ENCODE assay signal across 8 mouse cellular contexts in genomic region chr5:31295606-31296141, GRCm38 (mm10). TPM values are rescaled to one million over a fixed set of nuclear protein-coding genes. Genes with fewer than 3 reads are reported as not detected.
DNase-seq lines count a peak whose midpoint lies in the region; ATAC-seq and TF ChIP-seq lines count a peak whose summit lies in the region.

TSS of gene Fndc4 (minus strand) at chr5:31296080.

- peak within 1 kb of the TSS; percentile 82 for H3K27ac ChIP-seq in cortical plate, adult 2 months (ENCODE audit: insufficient read depth, low read length)
- no peak within 1 kb of the TSS for H3K27ac ChIP-seq in heart, embryonic 13.5 days (replicated peaks)
- peak within 1 kb of the TSS; percentile 51; the same call in 1 of the 2 replicates for H3K27ac ChIP-seq in lung, embryonic 14.5 days (ENCODE audit: low read depth)

- H3K4me1 ChIP-seq in cortical plate, adult 2 months (ENCODE audit: control insufficient read depth, insufficient read depth, low read length) = peaks cover 3% of the 10 kb centered on the region; the same call in 1 of the 2 replicates
- peaks cover 22% of the 10 kb centered on the region for H3K4me1 ChIP-seq in heart, embryonic 13.5 days
- H3K4me1 ChIP-seq in lung, embryonic 14.5 days (ENCODE audit: insufficient read depth) = no peaks in the 10 kb centered on the region; the same call in 1 of the 2 replicates

- under 1% methylated on average over 44 of the region's 46 CpGs for whole genome bisulfite sequencing in heart, embryonic 13.5 days
- 0% methylated on average over 37 of the region's 46 CpGs for WGBS in lung, embryonic 14.5 days

- H3K36me3 ChIP-seq in heart, embryonic 13.5 days = peaks cover 18% of the 10 kb centered on the region
- peaks cover 14% of the 10 kb centered on the region for H3K36me3 ChIP-seq in lung, embryonic 14.5 days (ENCODE audit: insufficient read depth)

- H3K9me3 ChIP-seq in heart, embryonic 13.5 days = no peaks in the 10 kb centered on the region
- no peaks in the 10 kb centered on the region for H3K9me3 ChIP-seq in lung, embryonic 14.5 days (ENCODE audit: low read depth, low read length)

- H3K9ac ChIP-seq in heart, embryonic 13.5 days = peak within 1 kb of the TSS; percentile 88
- peak within 1 kb of the TSS; percentile 92 for H3K9ac ChIP-seq in lung, embryonic 14.5 days

- H3K4me3 ChIP-seq in cortical plate, adult 2 months (ENCODE audit: insufficient read depth, low read length) = peak within 1 kb of the TSS; percentile 84
- H3K4me3 ChIP-seq in heart, embryonic 13.5 days = peak within 1 kb of the TSS; percentile 68
- H3K4me3 ChIP-seq in lung, embryonic 14.5 days (ENCODE audit: low read depth, low read length) = peak within 1 kb of the TSS; percentile 83

- peak within 1 kb of the TSS; percentile 96 for H3K4me2 ChIP-seq in heart, embryonic 13.5 days
- H3K4me2 ChIP-seq in lung, embryonic 14.5 days = peak within 1 kb of the TSS; percentile 86

- H3K27me3 ChIP-seq in heart, embryonic 13.5 days (replicated peaks) = peaks cover 11% of the 10 kb centered on the region; the same call in 1 of the 2 replicates
- no peaks in the 10 kb centered on the region for H3K27me3 ChIP-seq in lung, embryonic 14.5 days (ENCODE audit: insufficient read depth, low read length)

- no peak for DNase-seq in urinary bladder, adult 2 months (ENCODE audit: low spot score)
- no peak for DNase-seq in urinary bladder, postnatal 36 days (ENCODE audit: low spot score in 2 of 2)
- peak; percentile 70 to 76 for DNase-seq in kidney, postnatal 4 days
- DNase-seq in lung, embryonic 14.5 days = peak; percentile 74
- DNase-seq in right cerebral cortex, postnatal 10 days (ENCODE audit: low spot score in 2 of 2) = peak; percentile 80 to 83
- no peak for DNase-seq in spleen, postnatal 4 days (ENCODE audit: low spot score in 2 of 2)

- ATAC-seq in heart, embryonic 13.5 days (ENCODE audit: extremely low read depth, insufficient number of reproducible peaks, low FRiP score, low TSS enrichment) = 0 out of 2 replicates have a peak, but pooled peaks have one; percentile 34
- peak; percentile 73 for ATAC-seq in lung, embryonic 14.5 days (ENCODE audit: insufficient read depth)

- peak; percentile 38; the same call in 1 of the 2 replicates for TF ChIP-seq POLR2A in cortical plate, adult 2 months (IDR thresholded peaks at IDR 0.05; ENCODE audit: extremely low read depth, insufficient read depth, low read length)

- no peak for TF ChIP-seq CTCF in cortical plate, adult 2 months (IDR thresholded peaks at IDR 0.05; ENCODE audit: extremely low read depth, insufficient read depth, low read length)
- TF ChIP-seq CTCF in lung, embryonic 14.5 days (IDR thresholded peaks at IDR 0.05; ENCODE audit: low read depth) = no peak

RNA-seq across cellular contexts. Expression of gene Fndc4, which starts in this region (rescaled TPM):
- 14.7 and 17.6 TPM in 2 replicates for polyA plus RNA-seq in urinary bladder, adult 2 months (2012; rRNA removed)
- polyA plus RNA-seq in cortical plate, adult 2 months (2012; rRNA removed) = 172 and 184 TPM in 2 replicates
- polyA plus RNA-seq in heart, embryonic 13.5 days (2015; fragmentation: Nextera tagmentation; extraction: Ambion mirVana) = 22.4 and 22.6 TPM in 2 replicates
- polyA plus RNA-seq in lung, embryonic 14.5 days (2014; fragmentation: Nextera tagmentation; extraction: Ambion mirVana) = 58.5 and 68.6 TPM in 2 replicates

Comparison
In these comparisons a context has a peak if more than half of its experiments do, and no peak if none do; other contexts are left out.
1. DNase-seq: peak in kidney, postnatal 4 days (2 of 2), lung, embryonic 14.5 days (single experiment) and right cerebral cortex, postnatal 10 days (2 of 2); none in urinary bladder, adult 2 months (single experiment), urinary bladder, postnatal 36 days (0 of 2) and spleen, postnatal 4 days (0 of 2).
2. Peak in every context shown above with its lines, with median percentiles within 50 percentile points of each other: H3K4me3 ChIP-seq.